Mouse (Mus musculus) common myeloid progenitor, adult 5-6 weeks (primary cell): Measurements from ENCODE around the gene Elmo1. TPM values are rescaled to one million over a fixed set of nuclear protein-coding genes. Genes with fewer than 3 reads are reported as not detected.

Source experiments
- ATAC-seq: replicated peaks from 2 replicates; pipeline ENCODE4 v1.8.0; 2016; ENCODE audit warnings: low read depth, mild to moderate bottlenecking, moderate TSS enrichment, inconsistent platforms; ENCODE audit not compliant: poor library complexity, severe bottlenecking
- total RNA-seq: library from RNA; stranded (forward); fragments of 200-1000, 187-1606 nt; gene quantifications from 2 replicates; pipeline ENCODE4 v1.2.3, GENCODE M21; 2017

Elmo1 gene
- total RNA-seq, 1 experiment from 2014 or later: 75.3 TPM

- ATAC-seq: no peak
Observed at GRCm38 (mm10) chr13:20238146-20238545, 147.8 kb downstream of the Elmo1 start.

- ATAC-seq: peak; percentile 72
Observed at GRCm38 (mm10) chr13:20238743-20239142, 148.3 kb downstream of the Elmo1 start.

DNA sequence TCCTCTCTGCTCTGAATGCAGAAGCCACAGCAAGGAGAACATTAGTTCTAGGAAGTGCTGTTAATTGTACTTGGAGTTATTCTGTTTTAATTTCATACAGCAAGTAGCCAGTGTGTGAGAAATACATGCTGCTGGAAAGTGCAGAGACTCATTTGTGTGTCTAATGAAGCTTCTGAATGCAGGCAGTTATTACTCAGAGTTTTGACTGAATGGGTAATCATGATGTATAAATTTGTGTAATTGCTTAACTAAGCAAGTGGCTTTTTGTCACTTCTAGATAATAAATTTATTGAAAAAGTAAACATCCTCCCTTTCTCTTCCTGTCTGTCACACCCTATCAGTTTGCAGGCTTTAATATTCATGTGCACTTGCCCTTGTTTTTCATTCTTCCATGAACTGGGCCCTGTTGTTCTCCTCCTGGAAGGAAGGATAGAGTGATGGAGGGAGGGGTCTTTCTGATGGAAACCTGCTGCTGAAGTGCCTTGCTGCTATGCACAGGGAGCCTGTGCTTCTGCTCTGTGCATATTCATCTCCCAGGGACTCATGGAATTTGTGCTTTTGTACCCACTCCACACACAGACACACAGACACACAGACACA lies 159.8 kb downstream of the Elmo1 start:
- no peak for ATAC-seq

GRCm38 (mm10) chr13:20254911-20255310 lies 164.5 kb downstream of the Elmo1 start:
- ATAC-seq: no peak

- ATAC-seq: no peak
Observed at GRCm38 (mm10) chr13:20255380-20255779, 165.0 kb downstream of the Elmo1 start.

- ATAC-seq: peak; percentile 58; the same call in 1 of the 2 replicates
Observed at GRCm38 (mm10) chr13:20256613-20257012, 166.2 kb downstream of the Elmo1 start.

GRCm38 (mm10) chr13:20257562-20258525 lies 167.4 kb downstream of the Elmo1 start:
- 0 out of 2 replicates have a peak, but pooled peaks have one; percentile 32 for ATAC-seq

- ATAC-seq: no peak
Observed at GRCm38 (mm10) chr13:20263173-20263572, 172.8 kb downstream of the Elmo1 start.

- ATAC-seq: no peak
Observed at GRCm38 (mm10) chr13:20270148-20270547, 179.8 kb downstream of the Elmo1 start.

- ATAC-seq: no peak
Observed at GRCm38 (mm10) chr13:20271799-20272198, 181.4 kb downstream of the Elmo1 start.

- peak; percentile 72 for ATAC-seq
Observed at GRCm38 (mm10) chr13:20272562-20272961, 182.2 kb downstream of the Elmo1 start.

- ATAC-seq: no peak
Observed at GRCm38 (mm10) chr13:20279889-20280288, 189.5 kb downstream of the Elmo1 start.

- ATAC-seq: no peak
Observed at GRCm38 (mm10) chr13:20283891-20284290, 193.5 kb downstream of the Elmo1 start.

- ATAC-seq: peak; percentile 58; the same call in 1 of the 2 replicates
Observed at GRCm38 (mm10) chr13:20286680-20287079, 196.3 kb downstream of the Elmo1 start.

- ATAC-seq: no peak
Observed at GRCm38 (mm10) chr13:20288393-20288792, 198.0 kb downstream of the Elmo1 start.

GRCm38 (mm10) chr13:20290412-20290811 lies 200.0 kb downstream of the Elmo1 start:
- ATAC-seq: no peak

GRCm38 (mm10) chr13:20292348-20292747 lies 202.0 kb downstream of the Elmo1 start:
- ATAC-seq: peak; percentile 93

DNA sequence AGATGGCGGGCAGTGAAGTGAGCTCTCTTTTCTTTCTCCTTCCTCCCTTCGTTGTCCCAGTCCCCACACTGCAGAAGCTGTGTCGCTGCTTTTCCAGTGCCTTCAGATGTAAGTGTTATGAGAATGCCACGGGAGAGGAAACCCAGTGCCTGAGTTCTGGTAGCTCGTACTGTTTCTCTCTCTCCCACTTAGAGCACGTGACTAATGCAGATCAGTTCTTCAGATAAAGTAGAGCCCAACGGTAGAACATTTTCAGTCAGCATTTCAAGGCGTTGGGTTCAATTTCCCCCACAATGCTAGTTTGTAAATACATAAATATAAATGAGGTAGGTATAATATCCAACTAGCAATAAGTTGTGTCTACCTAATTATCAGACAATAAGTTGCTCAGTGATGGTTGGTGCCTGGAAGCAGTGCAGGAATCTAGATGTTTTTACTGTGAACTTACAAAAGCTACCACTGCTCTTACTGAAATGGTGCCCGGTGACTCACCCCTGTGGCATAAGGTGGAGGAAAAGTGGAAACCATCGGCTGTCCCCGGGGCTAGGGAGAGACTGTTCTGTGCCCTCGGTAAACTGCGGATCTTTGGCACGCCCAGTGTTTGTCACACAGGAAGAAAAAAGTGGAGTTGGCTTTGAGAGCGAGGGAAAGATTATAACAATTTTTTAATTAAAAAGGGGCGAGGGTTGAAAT lies 205.0 kb downstream of the Elmo1 start:
- ATAC-seq: no peak

GRCm38 (mm10) chr13:20297841-20298240 lies 207.4 kb downstream of the Elmo1 start:
- ATAC-seq: peak; percentile 76

GRCm38 (mm10) chr13:20299424-20299823 lies 209.0 kb downstream of the Elmo1 start:
- peak; percentile 84 for ATAC-seq
